Mouse (Mus musculus): ENCODE results near the gene Optn.

DNA sequence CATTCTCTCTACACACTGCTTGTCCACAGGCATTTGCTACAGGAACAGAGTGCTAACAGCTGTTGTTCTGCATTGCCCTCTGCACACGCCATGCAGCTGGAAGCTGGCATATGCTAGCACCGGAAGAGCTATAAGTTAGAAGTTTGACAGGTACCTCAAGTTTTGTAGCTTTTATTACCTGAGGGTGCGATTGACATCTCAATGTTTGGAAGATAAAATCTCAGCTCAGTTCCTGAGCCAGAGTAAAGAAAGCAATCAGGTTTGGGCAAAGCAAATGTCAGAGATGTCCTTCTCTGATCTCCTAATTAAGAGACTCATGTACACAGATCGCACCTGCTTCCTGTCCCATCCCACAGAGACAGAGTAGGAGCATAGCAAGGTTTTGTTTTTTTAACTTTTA is 77.1 kb downstream of the Optn start:
- no peak for TF ChIP-seq POLR2A (IDR thresholded peaks at IDR 0.05; ENCODE audit: insufficient read depth, low read depth, low read length)
- TF ChIP-seq CTCF (IDR thresholded peaks at IDR 0.05), result no peak

Data from heart, adult 2 months (tissue).